Mouse (Mus musculus) common myeloid progenitor, adult 5-6 weeks (primary cell): ENCODE measurements around the gene Fbxw5. TPM values are rescaled to one million over a fixed set of nuclear protein-coding genes. Genes with fewer than 3 reads are reported as not detected.
"Not testable (repeated sequence)": the region's sequence is repeated elsewhere in the genome, so short reads cannot be mapped to it uniquely, and the experiment has no call there.

Experiments
- ATAC-seq: replicated peaks from 2 replicates; pipeline ENCODE4 v1.8.0; 2016; ENCODE audit warnings: low read depth, mild to moderate bottlenecking, moderate TSS enrichment, inconsistent platforms; ENCODE audit not compliant: poor library complexity, severe bottlenecking
- total RNA-seq: library from RNA; stranded (forward); fragments of 200-1000, 187-1606 nt; gene quantifications from 2 replicates; pipeline ENCODE4 v1.2.3, GENCODE M21; 2017

The Fbxw5 gene
- total RNA-seq, 1 experiment from 2014 or later = 21.4 TPM

DNA sequence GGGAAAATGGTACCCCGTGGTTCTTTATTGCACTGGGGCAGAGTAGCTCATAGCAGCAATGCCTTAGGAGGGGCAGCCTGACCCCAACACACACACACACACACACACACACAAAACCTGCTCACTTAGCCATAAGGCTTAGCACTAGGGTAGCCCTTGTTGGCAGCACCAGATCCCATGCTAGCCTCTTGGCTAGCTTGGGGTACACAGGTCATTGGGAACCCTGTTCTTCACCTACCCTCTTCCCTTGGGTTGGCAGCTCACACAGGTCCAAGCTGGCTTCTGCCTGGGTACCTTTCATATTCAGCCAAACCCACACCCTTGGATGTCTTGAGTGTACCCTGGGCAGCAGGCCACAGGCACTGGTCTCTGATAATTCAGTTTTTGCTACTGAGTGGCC is 4.5 kb downstream of the Fbxw5 start:
- no peak for ATAC-seq

DNA sequence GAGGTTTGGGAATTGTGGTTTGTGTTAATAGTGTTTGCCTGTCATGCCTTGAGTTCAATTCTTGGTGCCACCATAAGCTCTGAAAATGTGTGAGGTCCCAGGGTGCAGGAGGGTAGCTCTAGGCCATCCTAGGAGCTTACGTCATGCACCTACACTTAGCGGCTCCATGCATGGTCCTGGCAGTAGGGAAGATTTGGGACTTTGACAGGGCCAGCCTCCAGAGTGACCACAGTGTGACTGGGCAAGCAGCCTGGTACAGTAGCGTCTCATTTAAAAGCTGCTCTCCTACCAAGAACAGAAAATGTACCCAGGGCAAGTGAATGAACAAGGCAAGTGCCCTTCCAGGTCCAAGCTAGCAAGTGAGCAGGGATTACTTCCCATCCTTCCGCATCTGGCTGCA is 5.3 kb downstream of the Fbxw5 start:
- no peak for ATAC-seq

DNA sequence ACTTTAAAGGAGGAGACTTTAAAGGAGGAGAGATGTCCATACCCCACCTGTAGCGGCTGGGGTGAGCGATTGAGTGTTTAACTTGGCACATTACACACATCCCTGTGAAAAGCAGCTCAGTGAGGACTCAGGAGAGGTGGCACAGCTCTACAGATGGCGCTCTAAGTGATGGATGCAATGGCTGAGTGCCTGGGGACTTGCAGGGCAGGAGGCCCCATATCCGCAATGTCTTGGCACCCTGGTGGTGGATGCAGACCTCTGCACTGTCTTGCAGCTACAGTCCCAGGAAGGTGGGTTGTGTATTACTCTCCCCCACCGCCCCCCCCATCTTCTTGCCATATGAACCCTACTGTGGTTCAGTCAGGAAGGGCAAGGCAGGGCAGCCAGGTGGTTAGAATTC is 6.4 kb downstream of the Fbxw5 start:
- peak; percentile 90 for ATAC-seq

DNA sequence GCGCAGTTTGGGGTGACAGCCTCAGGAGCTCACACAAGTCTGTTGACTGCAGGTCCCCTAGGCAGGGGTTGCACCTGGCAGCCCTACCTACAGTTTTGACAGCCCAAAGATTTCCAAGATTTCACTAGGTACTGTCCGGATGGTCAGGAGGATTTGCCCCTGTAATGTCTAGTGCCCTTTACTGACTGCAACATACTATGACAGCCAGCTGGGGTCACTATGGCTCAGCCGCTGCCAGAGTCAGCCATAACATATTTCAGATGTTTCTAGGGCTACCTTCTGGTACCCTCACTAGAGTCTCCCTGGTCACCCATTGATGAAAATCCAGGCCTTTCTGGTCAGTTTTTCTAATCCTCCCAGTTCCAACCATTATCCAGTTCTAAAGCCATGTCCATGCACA is 9.4 kb downstream of the Fbxw5 start:
- peak; percentile 42; the same call in 1 of the 2 replicates for ATAC-seq

DNA sequence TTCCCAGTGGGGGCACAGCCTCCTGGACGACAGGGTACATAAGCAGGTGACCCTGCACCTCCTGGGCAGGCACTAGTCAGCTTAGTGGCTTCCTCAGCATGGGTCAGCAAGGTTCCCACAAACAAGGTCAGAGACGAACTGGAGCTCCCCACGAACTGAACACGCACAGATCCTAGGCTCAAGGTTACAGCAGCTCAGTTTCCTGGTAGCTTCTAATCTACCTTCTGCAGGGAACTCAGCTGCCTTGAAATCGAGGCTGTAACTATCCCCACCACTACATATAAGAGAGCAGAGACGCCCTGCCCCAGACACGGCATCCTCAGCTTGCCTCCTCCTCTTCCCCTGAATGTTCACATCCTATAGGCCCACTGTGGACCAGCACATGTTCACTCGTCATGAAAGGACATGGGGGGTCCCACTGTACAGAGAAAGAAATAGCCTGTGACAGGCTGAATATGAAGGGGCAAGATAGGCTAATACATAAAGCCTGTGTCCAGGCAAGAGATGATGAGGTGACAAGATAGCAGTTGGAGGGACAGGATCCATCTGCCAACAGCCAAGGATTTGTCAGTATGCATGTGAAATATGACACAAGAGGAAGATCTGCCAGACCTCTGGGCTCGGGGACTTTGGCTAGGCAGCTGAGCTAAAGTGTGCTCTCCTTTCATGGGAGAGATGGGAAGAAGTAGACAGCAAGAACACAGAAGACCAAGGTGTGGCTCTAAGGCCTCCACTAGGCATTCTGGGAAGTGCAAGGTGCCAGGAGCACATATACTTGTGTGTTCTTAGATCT is 26.2 kb downstream of the Fbxw5 start:
- no peak for ATAC-seq

DNA sequence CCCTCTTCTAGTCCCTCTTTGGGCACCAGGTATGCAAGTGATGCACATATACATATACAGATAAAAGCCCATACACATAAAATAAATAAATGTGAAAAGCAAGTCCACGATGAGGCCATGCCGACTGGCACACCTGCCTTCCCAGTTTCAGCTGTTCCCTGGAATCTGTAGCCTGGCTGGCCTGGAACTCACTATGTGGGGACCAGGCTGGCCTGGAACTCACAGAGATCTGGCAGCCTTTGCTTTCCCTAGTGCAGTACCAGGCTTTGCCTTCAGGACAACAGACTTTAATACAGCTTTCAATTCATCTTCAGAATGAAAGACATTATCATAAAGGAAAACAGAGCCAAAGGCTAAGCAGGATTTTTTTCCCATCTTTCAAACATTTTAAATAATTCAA is 33.2 kb downstream of the Fbxw5 start:
- ATAC-seq = no peak

DNA sequence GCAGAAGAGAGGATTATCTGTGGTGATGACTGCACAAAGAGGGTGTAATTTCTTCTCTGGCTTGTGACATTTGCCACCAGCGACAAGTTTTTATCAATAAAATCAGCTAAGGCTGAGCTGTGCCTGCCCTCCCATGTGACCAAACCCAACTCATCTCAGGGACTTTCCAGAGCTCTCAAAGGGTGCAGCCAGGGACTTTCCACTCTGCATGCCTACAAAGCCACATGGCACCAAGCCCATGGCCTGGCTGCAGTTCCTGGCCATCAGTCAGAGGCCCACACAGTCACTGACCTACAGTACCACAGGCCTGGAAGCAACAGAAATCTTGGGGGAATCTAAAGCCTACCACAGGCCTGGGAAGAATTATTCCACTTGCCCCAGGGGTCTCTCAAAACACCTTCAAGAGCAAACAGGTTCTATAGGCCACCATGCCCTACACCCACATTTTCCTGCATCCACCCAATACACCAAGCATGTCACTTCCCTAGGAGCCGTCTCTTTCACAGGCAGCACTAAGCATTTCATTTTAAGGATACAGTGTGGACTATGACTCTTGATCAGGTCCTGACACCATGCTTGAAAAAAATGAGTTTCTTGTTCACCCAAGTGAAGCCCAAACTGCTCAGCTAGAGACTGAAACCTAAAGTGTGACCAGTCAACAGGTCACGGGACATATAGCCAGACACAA is 33.8 kb downstream of the Fbxw5 start:
- 0 out of 2 replicates have a peak, but pooled peaks have one; percentile 25 for ATAC-seq

DNA sequence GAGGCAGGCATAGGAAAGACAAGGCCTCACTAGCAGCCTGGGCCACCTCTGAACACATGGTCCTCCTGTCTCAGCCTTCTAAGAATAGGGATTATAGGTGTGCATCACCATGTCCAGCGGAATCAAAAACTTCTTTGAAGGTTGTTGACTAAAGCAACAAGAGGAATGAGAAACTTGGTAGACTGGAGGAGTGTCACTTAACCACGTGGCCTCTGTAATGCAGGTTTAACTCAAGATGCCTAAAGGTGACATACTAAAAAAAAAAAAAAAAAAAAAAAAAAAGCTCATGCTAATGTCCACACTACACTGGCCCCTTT is 34.3 kb downstream of the Fbxw5 start:
- no peak for ATAC-seq

DNA sequence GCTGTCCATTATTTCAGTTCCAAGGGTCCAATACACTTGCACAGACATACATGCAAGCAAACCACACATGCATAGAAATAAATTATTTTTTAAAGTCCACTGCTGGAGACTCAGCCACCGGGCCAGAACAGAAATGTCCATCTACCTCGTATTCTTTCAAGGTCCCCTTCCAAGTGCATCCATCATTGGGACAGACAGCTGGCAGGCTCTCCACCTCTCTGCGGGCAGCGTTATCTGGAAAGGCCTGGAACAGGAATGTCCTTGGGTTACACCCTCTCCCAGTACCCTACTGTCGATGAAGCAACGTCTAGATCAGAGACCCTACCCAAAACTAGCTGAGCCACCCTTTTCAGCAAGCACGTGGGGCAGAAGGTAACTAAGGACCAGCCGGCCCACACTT is 36.0 kb downstream of the Fbxw5 start:
- ATAC-seq = no peak

DNA sequence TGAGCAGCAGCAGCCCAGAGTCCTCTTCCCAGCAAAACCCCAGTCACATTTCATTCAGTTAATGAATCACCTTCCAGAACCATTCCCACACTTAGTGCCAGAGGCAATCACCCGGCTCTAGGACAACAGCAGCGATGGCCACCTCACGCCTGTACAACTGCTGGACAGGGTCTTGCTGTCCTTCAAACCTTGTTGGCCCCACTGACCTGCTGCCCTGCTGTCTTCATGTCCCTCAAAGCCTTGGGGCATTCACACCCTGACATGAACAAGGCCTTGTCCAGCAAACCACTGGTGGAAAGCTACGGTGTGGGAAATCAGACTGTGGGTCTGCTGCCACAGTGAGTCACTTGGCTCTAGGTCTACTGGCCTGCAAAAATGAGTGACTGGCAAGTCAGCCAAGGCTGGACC is 40.0 kb downstream of the Fbxw5 start:
- ATAC-seq = no peak

DNA sequence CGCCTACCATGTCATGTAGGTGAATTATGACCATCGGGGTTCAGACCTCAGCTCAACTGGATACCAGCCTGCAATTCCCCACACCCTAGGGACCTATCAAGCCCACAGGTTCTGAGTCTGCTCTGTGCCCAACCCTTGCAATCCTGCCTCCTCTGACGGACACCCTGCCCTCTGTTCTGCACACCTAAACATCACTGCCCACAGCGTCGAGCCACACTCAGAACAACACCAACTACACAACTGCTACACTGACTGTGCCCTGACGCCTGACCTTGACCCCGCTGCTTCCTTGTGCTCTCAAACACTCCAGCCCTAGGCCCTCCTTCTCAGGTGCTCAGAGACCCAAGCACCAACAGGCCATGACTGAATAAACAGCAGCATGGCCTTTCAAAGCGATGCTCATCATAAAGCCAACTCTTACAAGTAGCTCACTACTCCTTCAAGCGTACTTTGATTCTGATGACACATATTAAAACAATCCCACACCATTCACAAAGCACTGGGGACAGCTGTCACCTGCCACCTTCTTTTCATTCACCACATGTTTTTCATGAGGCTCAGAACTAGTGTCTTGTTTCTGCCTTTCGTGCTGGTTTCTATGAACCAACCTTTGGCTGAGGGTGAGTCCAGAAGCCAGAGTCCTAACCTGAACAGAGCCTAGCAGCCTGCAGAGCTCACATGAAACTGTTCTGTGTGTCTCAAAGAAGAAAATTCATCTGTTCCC is 41.3 kb downstream of the Fbxw5 start:
- ATAC-seq = no peak

DNA sequence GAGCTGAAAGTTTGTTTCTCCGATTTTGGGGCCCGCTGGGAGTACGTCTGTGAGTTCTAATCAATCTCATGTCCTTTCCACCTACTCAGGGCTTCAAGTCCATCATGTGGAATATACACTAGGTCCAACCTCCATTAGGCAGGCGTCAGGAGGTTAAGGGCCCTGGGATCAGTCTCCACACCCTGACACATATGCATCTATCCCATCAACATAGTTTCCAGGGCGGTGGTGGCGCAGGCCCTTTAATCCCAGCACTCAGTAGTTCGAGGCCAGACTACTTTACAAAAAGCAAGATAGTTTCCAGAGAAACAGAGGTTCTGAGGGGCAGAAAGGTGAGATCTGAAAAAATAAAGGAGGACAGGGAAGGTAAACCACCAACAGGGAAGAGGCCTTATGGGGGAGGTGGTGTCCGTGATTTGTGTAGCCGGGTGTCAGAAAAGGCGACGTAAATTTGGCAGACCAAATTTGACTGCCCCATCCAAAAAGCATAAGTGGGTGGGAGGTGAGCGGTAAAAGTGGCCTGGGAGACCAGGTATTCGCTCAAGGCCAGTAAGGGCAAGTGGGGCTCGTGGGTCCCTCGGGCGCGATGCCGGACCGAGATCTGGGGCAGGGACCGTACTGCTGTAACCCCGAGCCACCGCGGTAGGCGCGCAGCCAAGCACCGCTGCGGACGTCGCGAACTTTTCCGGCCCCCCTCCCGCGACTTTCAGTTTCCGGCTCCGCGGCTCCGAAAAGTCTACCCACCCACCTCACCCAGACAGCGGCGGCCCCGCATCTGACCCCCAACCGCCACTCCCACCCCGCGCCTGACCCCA is 45.7 kb downstream of the Fbxw5 start:
- peak; percentile 26; the same call in 1 of the 2 replicates for ATAC-seq

DNA sequence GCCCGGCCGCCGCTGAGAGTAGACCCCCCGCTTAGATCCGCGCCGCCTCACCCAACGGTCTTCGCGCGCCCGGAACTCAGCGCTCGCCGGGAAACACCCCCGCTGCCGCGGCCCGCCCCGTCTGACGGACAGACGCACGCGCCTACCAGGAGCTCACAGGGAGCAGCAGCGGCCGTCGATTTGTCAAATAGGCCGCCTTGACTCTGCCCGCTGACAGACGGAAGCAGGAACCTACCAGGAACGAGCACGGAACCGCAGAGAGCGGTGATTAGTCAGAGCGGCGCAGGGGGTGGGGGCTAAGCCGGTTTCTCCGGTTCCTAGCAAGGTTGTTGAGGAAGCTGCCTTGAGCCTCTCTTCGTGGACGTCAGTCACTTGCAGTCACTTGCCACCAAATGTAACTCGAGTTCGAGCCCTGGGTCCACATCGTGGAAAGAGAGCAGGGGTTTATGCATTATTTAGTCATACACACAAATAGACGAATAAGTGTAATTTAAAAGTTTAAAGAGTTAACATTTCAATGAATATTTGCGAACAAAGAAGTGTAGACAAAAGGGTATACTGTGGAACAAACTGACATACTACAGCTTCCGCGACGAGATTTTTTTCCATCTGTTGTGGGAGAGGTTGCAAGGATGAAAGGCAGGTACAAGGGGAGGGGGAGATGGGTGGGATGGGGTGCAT is 46.4 kb downstream of the Fbxw5 start, which contains the start of gene Traf2:
Traf2 (minus strand) TSS at position 130 of the 681 bp plus-strand sequence.
- ATAC-seq = peak; percentile 99

DNA sequence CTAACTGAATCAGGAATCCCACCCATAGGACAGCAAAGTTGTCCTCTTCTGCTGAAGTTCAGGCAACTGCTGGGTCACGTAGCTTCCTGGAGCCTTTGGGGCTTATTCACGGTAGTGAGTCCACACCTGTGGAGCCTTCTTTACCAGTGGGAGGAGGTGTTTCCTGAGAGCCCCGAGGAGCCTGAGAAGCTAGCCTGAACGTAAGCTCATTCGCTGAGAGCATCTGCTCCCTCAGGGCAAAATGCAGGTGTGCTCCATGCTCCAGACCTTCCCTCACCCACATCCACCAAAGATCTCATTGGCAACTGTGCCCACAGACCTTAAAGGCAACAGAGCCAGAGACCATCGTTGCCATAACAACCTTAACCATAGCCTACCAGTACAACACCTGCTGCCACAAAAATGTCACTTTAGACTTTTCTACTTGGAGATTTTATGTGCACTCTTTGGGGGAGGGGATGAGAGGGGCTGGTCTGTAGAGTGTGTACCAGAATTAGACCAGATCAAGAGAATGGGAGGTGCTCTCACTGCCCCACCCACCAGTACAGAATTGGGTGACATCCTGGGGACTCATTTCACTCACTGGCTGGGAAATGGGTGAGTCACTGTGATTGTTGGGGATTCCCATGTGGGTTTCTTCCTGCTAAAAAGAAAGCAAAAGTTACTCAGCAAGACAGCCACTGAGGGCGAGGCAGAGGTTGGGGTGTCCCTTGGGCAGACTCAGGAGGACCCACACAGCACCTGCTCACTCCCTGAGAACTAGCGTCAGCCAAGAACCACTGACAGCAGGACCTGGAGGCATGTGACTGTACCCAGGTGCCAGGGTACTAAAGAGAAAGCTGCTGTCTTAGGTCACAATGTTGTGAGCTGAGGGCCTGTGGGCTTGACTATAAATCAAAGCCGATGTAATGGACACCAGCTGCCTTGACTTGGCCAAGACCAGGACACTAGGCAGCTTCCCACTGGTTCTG is 48.8 kb downstream of the Fbxw5 start:
- ATAC-seq = no peak

DNA sequence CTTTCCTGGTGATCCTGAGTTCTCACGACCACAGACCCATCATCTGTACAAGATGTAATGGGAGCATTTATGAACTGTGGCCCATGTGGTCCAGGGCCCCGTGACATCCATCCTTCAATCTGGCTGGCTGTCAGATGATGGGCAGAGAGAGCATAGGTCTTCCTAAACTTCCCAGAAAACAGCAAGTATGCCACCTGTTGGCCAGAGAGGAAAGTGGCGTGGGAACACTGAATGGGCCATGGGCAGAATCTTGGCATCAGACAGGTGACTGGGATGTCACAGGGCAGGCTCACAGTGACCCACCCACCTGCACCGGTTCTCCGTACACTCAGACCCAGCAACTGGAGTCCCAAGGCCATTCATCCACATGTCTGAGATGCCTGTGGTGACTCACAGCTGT is 50.6 kb downstream of the Fbxw5 start:
- ATAC-seq = no peak; the same call in 1 of the 2 replicates

DNA sequence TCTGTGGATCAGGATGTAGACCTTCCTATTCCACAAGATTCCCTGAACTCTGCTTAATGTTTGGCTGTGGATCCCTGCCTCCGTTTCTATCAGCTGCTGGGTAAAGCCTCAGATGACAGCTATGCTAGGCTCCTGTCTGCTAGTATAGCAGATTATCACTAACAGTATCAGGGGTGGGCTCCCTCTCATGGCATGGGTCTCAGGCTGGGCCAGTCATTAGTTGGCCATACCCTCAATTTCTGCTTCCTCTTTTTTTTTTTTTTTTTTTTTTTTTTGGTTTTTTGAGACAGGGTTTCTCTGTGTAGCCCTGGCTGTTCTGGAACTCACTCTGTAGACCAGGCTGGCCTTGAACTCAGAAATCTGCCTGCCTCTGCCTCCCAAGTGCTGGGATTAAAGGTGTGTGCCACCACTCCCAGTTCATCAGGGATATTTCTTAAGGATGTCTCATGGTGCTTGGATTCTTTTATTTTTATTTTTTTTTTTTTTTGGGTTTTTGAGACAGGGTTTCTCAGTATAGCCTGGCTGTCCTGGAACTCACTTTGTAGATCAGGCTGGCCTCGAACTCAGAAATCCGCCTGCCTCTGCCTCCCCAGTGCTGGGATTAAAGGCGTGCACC is 52.7 kb downstream of the Fbxw5 start:
- not testable (repeated sequence) for ATAC-seq
